Comparison of ENCODE assay signal across 8 mouse cellular contexts in the genomic region with DNA sequence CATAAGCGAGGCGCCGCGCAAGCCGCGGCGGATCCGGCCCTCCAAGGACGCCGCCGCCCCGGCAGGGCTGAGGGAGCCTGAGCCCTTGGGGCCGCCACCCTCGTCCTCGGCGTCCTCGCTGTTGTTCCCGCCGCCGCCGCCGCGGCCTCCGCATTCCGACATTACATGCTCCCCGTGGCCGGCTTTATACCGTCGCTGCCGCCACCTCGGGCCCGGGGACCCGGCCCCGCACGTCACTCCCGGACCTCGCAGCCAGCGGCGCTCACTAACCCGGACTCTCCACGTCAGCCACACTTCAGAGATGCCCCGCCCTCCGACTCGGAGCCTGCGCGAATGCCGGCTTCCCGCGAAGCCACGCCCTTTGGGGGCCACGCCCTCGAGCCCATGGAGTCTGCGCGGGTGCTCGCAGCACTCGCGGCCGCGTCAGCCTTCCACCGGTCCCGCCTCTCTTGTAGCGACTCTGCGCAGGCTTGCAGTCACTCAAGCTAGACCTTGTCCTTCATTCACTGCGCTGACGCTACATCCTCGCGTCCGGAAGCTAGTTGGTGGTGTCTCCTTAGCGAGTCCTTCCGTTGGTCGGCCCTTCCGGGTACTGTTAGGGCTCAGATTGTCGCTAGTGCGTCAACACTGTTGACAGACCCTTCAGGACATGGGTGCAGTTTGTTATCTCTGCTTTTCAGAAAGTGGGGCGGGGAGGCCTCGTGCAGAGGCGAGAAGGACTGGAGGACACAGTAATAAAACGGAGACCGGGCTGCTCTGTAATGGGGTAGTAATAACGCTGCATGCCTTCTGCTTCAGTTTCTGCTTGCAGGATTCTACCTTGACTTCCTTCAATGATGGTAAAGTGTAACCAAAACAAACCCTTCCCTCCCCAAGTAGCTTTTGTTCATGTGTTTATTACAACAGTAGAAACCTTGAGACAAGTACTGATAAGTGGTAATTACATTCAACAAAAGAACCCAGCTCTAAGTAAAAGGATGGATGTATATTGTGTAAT. TPM values are rescaled to one million over a fixed set of nuclear protein-coding genes. Genes with fewer than 3 reads are reported as not detected.
DNase-seq lines count a peak whose midpoint lies in the region; ATAC-seq and TF ChIP-seq lines count a peak whose summit lies in the region.

Gene Txndc11 (minus strand): TSS at position 303 of the 997 bp plus-strand sequence.

- H3K27ac ChIP-seq in cortical plate, adult 2 months (ENCODE audit: insufficient read depth, low read length) = peak within 1 kb of the TSS; percentile 64

- peaks cover 3% of the 10 kb centered on the region; the same call in 1 of the 2 replicates for H3K4me1 ChIP-seq in cortical plate, adult 2 months (ENCODE audit: control insufficient read depth, insufficient read depth, low read length)
- peaks cover 52% of the 10 kb centered on the region for H3K4me1 ChIP-seq in megakaryocyte, embryonic 14.5 days

- H3K9me3 ChIP-seq in megakaryocyte, embryonic 14.5 days = no peaks in the 10 kb centered on the region

- H3K27me3 ChIP-seq in megakaryocyte, embryonic 14.5 days (replicated peaks) = no peaks in the 10 kb centered on the region

- peak within 1 kb of the TSS; percentile 51 for H3K4me3 ChIP-seq in cortical plate, adult 2 months (ENCODE audit: insufficient read depth, low read length)
- peak within 1 kb of the TSS; percentile 96 for H3K4me3 ChIP-seq in megakaryocyte, embryonic 14.5 days (replicated peaks)

- DNase-seq in gastrocnemius, adult 8-10 months (ENCODE audit: low spot score in 2 of 2) = peak; percentile 99
- peak; percentile 90 for DNase-seq in hindlimb bud, embryonic 11.5 days (ENCODE audit: extremely low spot score, low read depth, low spot score)
- peak; percentile 91 to 99 for DNase-seq in left cerebral cortex, adult 8-10 months (ENCODE audit: low spot score in 2 of 2)
- peak; percentile 99 to 100 for DNase-seq in right cerebral cortex, postnatal 10 days (ENCODE audit: low spot score in 2 of 2)
- peak; percentile 99 for DNase-seq in urinary bladder, postnatal 25 days (ENCODE audit: low spot score)

- H3K36me3 ChIP-seq in megakaryocyte, embryonic 14.5 days (replicated peaks; ENCODE audit: low read length) = peaks cover 56% of the 10 kb centered on the region

- ATAC-seq in activated CD4-positive, CD25-positive, alpha-beta regulatory T cell, adult 4 months = peak; percentile 94

- TF ChIP-seq POLR2A in cortical plate, adult 2 months (IDR thresholded peaks at IDR 0.05; ENCODE audit: extremely low read depth, insufficient read depth, low read length) = peak; percentile 97

- no peak for TF ChIP-seq CTCF in cortical plate, adult 2 months (IDR thresholded peaks at IDR 0.05; ENCODE audit: extremely low read depth, insufficient read depth, low read length)

RNA-seq across cellular contexts. Expression of gene Txndc11, which starts in this region (rescaled TPM):
- 1 to 10 TPM; 7.9 to 8.2 TPM for polyA plus RNA-seq in activated CD4-positive, CD25-positive, alpha-beta regulatory T cell, adult 4 months (2017; shearing (Covaris generic))
- 24.2 and 25.2 TPM in 2 replicates for polyA plus RNA-seq in cortical plate, adult 2 months (2012; rRNA removed)
- 1 to 10 TPM; 4.6 to 8.5 (median 7.0) TPM for total RNA-seq in gastrocnemius, adult 8-10 months (2022)
- 10 to 100 TPM; 29.1 to 31.7 (median 30.0) TPM for total RNA-seq in left cerebral cortex, adult 8-10 months (2022)
- 28.1 and 30.8 TPM in 2 replicates for polyA plus RNA-seq in megakaryocyte, embryonic 14.5 days (2012; ENCODE audit: insufficient read depth, low replicate concordance)

Comparison
In these comparisons a context has a peak if more than half of its experiments do, and no peak if none do; other contexts are left out.
1. Peak in every context shown above with its lines: DNase-seq, ATAC-seq, H3K4me3 ChIP-seq and H3K27ac ChIP-seq.